Mouse (Mus musculus): ENCODE data around the gene Kctd11. TPM values are rescaled to one million over a fixed set of nuclear protein-coding genes. Genes with fewer than 3 reads are reported as not detected.
"Not testable (repeated sequence)": the region's sequence is repeated elsewhere in the genome, so short reads cannot be mapped to it uniquely, and the experiment has no call there.

The Kctd11 gene
- polyA plus RNA-seq (2012; rRNA removed) (5.1 and 5.3 TPM in 2 replicates), polyA plus RNA-seq (2014; fragmentation: Nextera tagmentation; extraction: Ambion mirVana) (6.0 and 6.5 TPM in 2 replicates)

GRCm38 (mm10) chr11:69880853-69881603, at the start of gene Kctd11:
Gene Kctd11 (minus strand): TSS chr11:69881406.
- no peak for TF ChIP-seq POLR2A (IDR thresholded peaks at IDR 0.05; ENCODE audit: borderline replicate concordance, extremely low read depth, insufficient read depth, insufficient read length)
- under 1% methylated on average over 45 of the region's 46 CpGs for WGBS

GRCm38 (mm10) chr11:69930176-69930575, 49.0 kb upstream of the Kctd11 start:
- not testable (repeated sequence) for H3K27me3 ChIP-seq (ENCODE audit: control insufficient read depth, insufficient read depth, low read length); H3K4me3 ChIP-seq (replicated peaks; ENCODE audit: low read length)

More at GRCm38 (mm10) chr11:69880853-69881603, at the start of gene Kctd11:
- Histone ChIP-seq H3K27ac (replicated peaks; ENCODE audit: low read depth, low read length) (peak within 1 kb of the TSS; percentile 69), H3K4me1 (ENCODE audit: control insufficient read depth, insufficient read depth, low read length) (peaks cover 22% of the 10 kb centered on the region), H3K4me3 (replicated peaks; ENCODE audit: low read length) (peak within 1 kb of the TSS; percentile 46), H3K27me3 (ENCODE audit: control insufficient read depth, insufficient read depth, low read length) (no peaks in the 10 kb centered on the region), H3K4me2 (replicated peaks; ENCODE audit: low read depth, low read length, severe bottlenecking) (peak within 1 kb of the TSS; percentile 79), H3K36me3 (ENCODE audit: control insufficient read depth, insufficient read depth, low read length) (no peaks in the 10 kb centered on the region), H3K9me3 (ENCODE audit: control insufficient read depth, low read length) (no peaks in the 10 kb centered on the region), H3K9ac (ENCODE audit: low read depth, low read length, severe bottlenecking) (peak within 1 kb of the TSS; percentile 67)
- ATAC-seq (ENCODE audit: low FRiP score, low read depth) (peak; percentile 87), DNase-seq (ENCODE audit: low spot score) (peak; percentile 79)

GRCm38 (mm10) chr11:69929712-69930111, 48.5 kb upstream of the Kctd11 start:
- no peaks in the 10 kb centered on the region for H3K9me3 ChIP-seq (ENCODE audit: control insufficient read depth, low read length)
- peaks cover 3% of the 10 kb centered on the region; the same call in 1 of the 2 replicates for H3K4me1 ChIP-seq (ENCODE audit: control insufficient read depth, insufficient read depth, low read length)
- no peak for TF ChIP-seq POLR2A (IDR thresholded peaks at IDR 0.05; ENCODE audit: borderline replicate concordance, extremely low read depth, insufficient read depth, insufficient read length)
- ATAC-seq (ENCODE audit: low FRiP score, low read depth) (no peak), DNase-seq (ENCODE audit: low spot score) (no peak)
- no peak overlapping the region for H3K4me2 ChIP-seq (replicated peaks; ENCODE audit: low read depth, low read length, severe bottlenecking)
- no peak overlapping the region for H3K27ac ChIP-seq (replicated peaks; ENCODE audit: low read depth, low read length)
- H3K27me3 ChIP-seq (ENCODE audit: control insufficient read depth, insufficient read depth, low read length): no peaks in the 10 kb centered on the region
- no peaks in the 10 kb centered on the region for H3K36me3 ChIP-seq (ENCODE audit: control insufficient read depth, insufficient read depth, low read length)
- 80% methylated on average over 4 of the region's 4 CpGs for WGBS
- no peak overlapping the region for H3K9ac ChIP-seq (ENCODE audit: low read depth, low read length, severe bottlenecking)
- H3K4me3 ChIP-seq (replicated peaks; ENCODE audit: low read length): no peak overlapping the region

More at GRCm38 (mm10) chr11:69930176-69930575, 49.0 kb upstream of the Kctd11 start:
- ATAC-seq (ENCODE audit: low FRiP score, low read depth); H3K4me2 ChIP-seq (replicated peaks; ENCODE audit: low read depth, low read length, severe bottlenecking); H3K9ac ChIP-seq (ENCODE audit: low read depth, low read length, severe bottlenecking); H3K4me1 ChIP-seq (ENCODE audit: control insufficient read depth, insufficient read depth, low read length); H3K27ac ChIP-seq (replicated peaks; ENCODE audit: low read depth, low read length); H3K36me3 ChIP-seq (ENCODE audit: control insufficient read depth, insufficient read depth, low read length); H3K9me3 ChIP-seq (ENCODE audit: control insufficient read depth, low read length); DNase-seq (ENCODE audit: low spot score): not testable (repeated sequence)
- WGBS: 89% methylated on average over 8 of the region's 8 CpGs

- DNase-seq (ENCODE audit: low spot score) (no peak), ATAC-seq (ENCODE audit: low FRiP score, low read depth) (no peak)
- no peaks in the 10 kb centered on the region for H3K9me3 ChIP-seq (ENCODE audit: control insufficient read depth, low read length)
- no peak overlapping the region for H3K4me3 ChIP-seq (replicated peaks; ENCODE audit: low read length)
- WGBS: 99% methylated on average over 2 of the region's 2 CpGs
- peaks cover 4% of the 10 kb centered on the region; the same call in 1 of the 2 replicates for H3K4me1 ChIP-seq (ENCODE audit: control insufficient read depth, insufficient read depth, low read length)
- no peaks in the 10 kb centered on the region for H3K36me3 ChIP-seq (ENCODE audit: control insufficient read depth, insufficient read depth, low read length)
- no peak overlapping the region for H3K9ac ChIP-seq (ENCODE audit: low read depth, low read length, severe bottlenecking)
- no peak overlapping the region for H3K27ac ChIP-seq (replicated peaks; ENCODE audit: low read depth, low read length)
- TF ChIP-seq POLR2A (IDR thresholded peaks at IDR 0.05; ENCODE audit: borderline replicate concordance, extremely low read depth, insufficient read depth, insufficient read length): no peak
- H3K27me3 ChIP-seq (ENCODE audit: control insufficient read depth, insufficient read depth, low read length): no peaks in the 10 kb centered on the region
- no peak overlapping the region for H3K4me2 ChIP-seq (replicated peaks; ENCODE audit: low read depth, low read length, severe bottlenecking)
These were observed 46.3 kb upstream of the Kctd11 start for GRCm38 (mm10) chr11:69927501-69927900.

- DNase-seq (ENCODE audit: low spot score) (no peak), ATAC-seq (ENCODE audit: low FRiP score, low read depth) (no peak)
- no peak for TF ChIP-seq POLR2A (IDR thresholded peaks at IDR 0.05; ENCODE audit: borderline replicate concordance, extremely low read depth, insufficient read depth, insufficient read length)
- 0 out of 2 replicates have a peak overlapping the region, but pooled peaks have one; percentile 97 for H3K27ac ChIP-seq (replicated peaks; ENCODE audit: low read depth, low read length)
- H3K9me3 ChIP-seq (ENCODE audit: control insufficient read depth, low read length): no peaks in the 10 kb centered on the region
- WGBS: 64% methylated on average over 3 of the region's 3 CpGs
- H3K27me3 ChIP-seq (ENCODE audit: control insufficient read depth, insufficient read depth, low read length): no peaks in the 10 kb centered on the region
- no peak overlapping the region; the same call in 1 of the 2 replicates for H3K4me3 ChIP-seq (replicated peaks; ENCODE audit: low read length)
- H3K4me2 ChIP-seq (replicated peaks; ENCODE audit: low read depth, low read length, severe bottlenecking): no peak overlapping the region
- H3K9ac ChIP-seq (ENCODE audit: low read depth, low read length, severe bottlenecking): no peak overlapping the region
- peaks cover 12% of the 10 kb centered on the region for H3K4me1 ChIP-seq (ENCODE audit: control insufficient read depth, insufficient read depth, low read length)
- H3K36me3 ChIP-seq (ENCODE audit: control insufficient read depth, insufficient read depth, low read length): peaks cover 13% of the 10 kb centered on the region
These were observed 41.6 kb upstream of the Kctd11 start for GRCm38 (mm10) chr11:69922796-69923195.
